Mouse (Mus musculus) embryonic facial prominence, embryonic 11.5 days (tissue): ENCODE data around the gene Dusp13. TPM values are rescaled to one million over a fixed set of nuclear protein-coding genes. Genes with fewer than 3 reads are reported as not detected.
A peak's percentile ranks its signal among the peaks of the same experiment; 100 is the strongest.

Experiments used
- ATAC-seq: fragments of 200-750 bp; cut with Nextera tagmentation; replicated peaks from 2 replicates; pipeline ENCODE4 v1.8.0; 2017; ENCODE audit warnings: low read depth; ENCODE audit not compliant: insufficient number of reproducible peaks, low FRiP score, low TSS enrichment
- DNase-seq: peaks from one replicate; pipeline ENCODE4 v3.0.0-alpha.2; 2015; ENCODE audit warnings: low spot score
- H3K27ac ChIP-seq: fragments of 300-500 bp; sonication (generic); replicated peaks from 2 replicates; pipeline ENCODE4 v1.5.1; 2014; ENCODE audit warnings: mild to moderate bottlenecking, low read depth, low read length, control low read depth
- H3K27me3 ChIP-seq: fragments of 300-500 bp; sonication (generic); 2 replicates; pipeline ENCODE4 v1.6.1; 2014; ENCODE audit warnings: mild to moderate bottlenecking, low read length, moderate library complexity, mixed read lengths; ENCODE audit not compliant: control insufficient read depth, insufficient read depth
- H3K36me3 ChIP-seq: fragments of 300-500 bp; sonication (generic); replicated peaks from 2 replicates; pipeline ENCODE4 v1.6.1; 2014; ENCODE audit warnings: low read depth, mild to moderate bottlenecking, low read length, moderate library complexity, mixed read lengths; ENCODE audit not compliant: control insufficient read depth, insufficient read depth
- H3K4me1 ChIP-seq: fragments of 300-500 bp; sonication (generic); 2 replicates; pipeline ENCODE4 v1.6.1; 2014; ENCODE audit warnings: low read length, mixed read lengths; ENCODE audit not compliant: control insufficient read depth, insufficient read depth
- H3K4me2 ChIP-seq: fragments of 300-500 bp; sonication (generic); 2 replicates; pipeline ENCODE4 v1.6.1; 2014; ENCODE audit warnings: low read depth, mild to moderate bottlenecking, control low read depth, low read length, moderate library complexity
- H3K4me3 ChIP-seq: fragments of 300-500 bp; sonication (generic); 2 replicates; pipeline ENCODE4 v1.5.1; 2014; ENCODE audit warnings: low read depth, low read length, control low read depth
- H3K9ac ChIP-seq: fragments of 300-500 bp; sonication (generic); replicated peaks from 2 replicates; pipeline ENCODE4 v1.6.1; 2014; ENCODE audit warnings: mild to moderate bottlenecking, control low read depth, low read length
- H3K9me3 ChIP-seq: fragments of 300-500 bp; sonication (generic); replicated peaks from 2 replicates; pipeline ENCODE4 v1.6.1; 2016; ENCODE audit warnings: mild to moderate bottlenecking, low read length, inconsistent platforms, mixed read lengths; ENCODE audit not compliant: control insufficient read depth
- WGBS: fragments of 180-500 bp; shearing (Covaris S2); extraction: QIAGEN DNeasy Blood & Tissue Kit; methylation state at CpG from one replicate; pipeline ENCODE4 v1.1.7; 2014; 5-methylcytosine and 5-hydroxymethylcytosine counted together
- polyA plus RNA-seq: library from polyadenylated mRNA; unstranded; fragments of >200 nt; fragmentation: Nextera tagmentation; extraction: Ambion mirVana; gene quantifications from 2 replicates; pipeline ENCODE4 v1.2.1, GENCODE M21; 2014

Gene Dusp13
- polyA plus RNA-seq: not detected in 2 replicates

- peak; percentile 60 for DNase-seq
- WGBS: under 1% methylated on average over 26 of the region's 26 CpGs
- H3K27me3 ChIP-seq: no peaks in the 10 kb centered on the region
Measured at GRCm38 (mm10) chr14:21750881-21751542, at the start of gene Dusp13. Gene Dusp13, minus strand, starts transcription at chr14:21751181.

GRCm38 (mm10) chr14:21800641-21801040 is 49.7 kb upstream of the Dusp13 start:
- ATAC-seq: no peak
- H3K4me1 ChIP-seq: no peaks in the 10 kb centered on the region
- H3K27me3 ChIP-seq: no peaks in the 10 kb centered on the region
- no peak for DNase-seq
- no peaks in the 10 kb centered on the region for H3K36me3 ChIP-seq
- no peak overlapping the region for H3K4me3 ChIP-seq
- no peak overlapping the region for H3K9ac ChIP-seq
- no peak overlapping the region for H3K4me2 ChIP-seq
- no peaks in the 10 kb centered on the region for H3K9me3 ChIP-seq
- no peak overlapping the region for H3K27ac ChIP-seq
- WGBS: 95% methylated on average over 4 of the region's 4 CpGs

More at GRCm38 (mm10) chr14:21750881-21751542, at the start of gene Dusp13:
- Histone ChIP-seq H3K9me3 (no peaks in the 10 kb centered on the region), H3K27ac (peak within 1 kb of the TSS; percentile 63), H3K4me3 (peak within 1 kb of the TSS; percentile 78), H3K9ac (peak within 1 kb of the TSS; percentile 68), H3K4me2 (peak within 1 kb of the TSS; percentile 83), H3K36me3 (no peaks in the 10 kb centered on the region), H3K4me1 (no peaks in the 10 kb centered on the region)
- peak; percentile 72 for ATAC-seq

- ATAC-seq (no peak), DNase-seq (no peak)
- WGBS: 97% methylated on average over 6 of the region's 6 CpGs
- no peak overlapping the region for H3K4me3 ChIP-seq
- H3K36me3 ChIP-seq: no peaks in the 10 kb centered on the region
- H3K4me2 ChIP-seq: no peak overlapping the region
- H3K27me3 ChIP-seq: no peaks in the 10 kb centered on the region
- H3K9me3 ChIP-seq: no peaks in the 10 kb centered on the region
- H3K27ac ChIP-seq: no peak overlapping the region
- no peaks in the 10 kb centered on the region for H3K4me1 ChIP-seq
- no peak overlapping the region for H3K9ac ChIP-seq
Measured at GRCm38 (mm10) chr14:21792250-21792649, 41.3 kb upstream of the Dusp13 start.

- no peaks in the 10 kb centered on the region for H3K4me1 ChIP-seq
- H3K9ac ChIP-seq: no peak overlapping the region
- WGBS: 93% methylated on average over 4 of the region's 4 CpGs
- ATAC-seq (no peak), DNase-seq (no peak)
- no peak overlapping the region for H3K4me3 ChIP-seq
- no peak overlapping the region for H3K27ac ChIP-seq
- H3K27me3 ChIP-seq: no peaks in the 10 kb centered on the region
- no peak overlapping the region for H3K4me2 ChIP-seq
- no peaks in the 10 kb centered on the region for H3K9me3 ChIP-seq
- H3K36me3 ChIP-seq: no peaks in the 10 kb centered on the region
Measured at GRCm38 (mm10) chr14:21791722-21792121, 40.7 kb upstream of the Dusp13 start.

- H3K4me1 ChIP-seq: no peaks in the 10 kb centered on the region
- no peak for DNase-seq
- H3K4me3 ChIP-seq: no peak overlapping the region
- H3K9me3 ChIP-seq: no peaks in the 10 kb centered on the region
- no peaks in the 10 kb centered on the region for H3K36me3 ChIP-seq
- no peak for ATAC-seq
- H3K27me3 ChIP-seq: no peaks in the 10 kb centered on the region
- H3K4me2 ChIP-seq: no peak overlapping the region
- no peak overlapping the region for H3K27ac ChIP-seq
- no peak overlapping the region for H3K9ac ChIP-seq
- WGBS: 89% methylated on average over 9 of the region's 9 CpGs
Measured at GRCm38 (mm10) chr14:21790585-21791251, 39.7 kb upstream of the Dusp13 start.

GRCm38 (mm10) chr14:21788121-21788520 is 37.1 kb upstream of the Dusp13 start:
- ATAC-seq (no peak), DNase-seq (no peak)
- WGBS: 95% methylated on average over 5 of the region's 5 CpGs
- Histone ChIP-seq H3K4me3 (no peak overlapping the region), H3K9me3 (no peaks in the 10 kb centered on the region), H3K4me2 (no peak overlapping the region), H3K36me3 (no peaks in the 10 kb centered on the region), H3K27me3 (no peaks in the 10 kb centered on the region), H3K27ac (no peak overlapping the region), H3K4me1 (no peaks in the 10 kb centered on the region), H3K9ac (no peak overlapping the region)

- no peaks in the 10 kb centered on the region for H3K27me3 ChIP-seq
- WGBS: 83% methylated on average over 3 of the region's 3 CpGs
- no peaks in the 10 kb centered on the region for H3K36me3 ChIP-seq
- no peak overlapping the region for H3K27ac ChIP-seq
- H3K4me1 ChIP-seq: no peaks in the 10 kb centered on the region
- no peaks in the 10 kb centered on the region for H3K9me3 ChIP-seq
- no peak overlapping the region for H3K9ac ChIP-seq
- no peak for DNase-seq
- ATAC-seq: no peak
- H3K4me3 ChIP-seq: no peak overlapping the region
- H3K4me2 ChIP-seq: no peak overlapping the region
Measured at GRCm38 (mm10) chr14:21787374-21787773, 36.4 kb upstream of the Dusp13 start.

GRCm38 (mm10) chr14:21786500-21786899 is 35.5 kb upstream of the Dusp13 start:
- H3K9me3 ChIP-seq: no peaks in the 10 kb centered on the region
- H3K4me3 ChIP-seq: no peak overlapping the region
- H3K4me2 ChIP-seq: no peak overlapping the region
- H3K27ac ChIP-seq: no peak overlapping the region
- H3K36me3 ChIP-seq: no peaks in the 10 kb centered on the region
- ATAC-seq (no peak), DNase-seq (no peak)
- H3K9ac ChIP-seq: no peak overlapping the region
- H3K4me1 ChIP-seq: no peaks in the 10 kb centered on the region
- WGBS: 91% methylated on average over 4 of the region's 4 CpGs
- H3K27me3 ChIP-seq: no peaks in the 10 kb centered on the region
